Mouse (Mus musculus) neural tube, embryonic 13.5 days (tissue): ENCODE data around the gene Tram2. TPM values are rescaled to one million over a fixed set of nuclear protein-coding genes. Genes with fewer than 3 reads are reported as not detected.

ENCODE experiments used
- ATAC-seq: fragments of 200-750 bp; cut with Nextera tagmentation; 2 replicates; pipeline ENCODE4 v1.8.0; 2017; ENCODE audit warnings: low read depth, mild to moderate bottlenecking, moderate TSS enrichment, moderate library complexity
- H3K27ac ChIP-seq: fragments of 300-500 bp; sonication (generic); replicated peaks from 2 replicates; pipeline ENCODE4 v1.5.1; 2015; ENCODE audit warnings: moderate library complexity, mild to moderate bottlenecking, inconsistent platforms
- H3K27me3 ChIP-seq: fragments of 300-500 bp; sonication (generic); 2 replicates; pipeline ENCODE4 v1.6.1; 2015; ENCODE audit warnings: mild to moderate bottlenecking, inconsistent platforms
- H3K36me3 ChIP-seq: fragments of 300-500 bp; sonication (generic); 2 replicates; pipeline ENCODE4 v1.6.1; 2015; ENCODE audit warnings: mild to moderate bottlenecking, inconsistent platforms
- H3K4me1 ChIP-seq: fragments of 300-500 bp; sonication (generic); replicated peaks from 2 replicates; pipeline ENCODE4 v1.6.1; 2015; ENCODE audit warnings: inconsistent platforms
- H3K4me2 ChIP-seq: fragments of 300-500 bp; sonication (generic); 2 replicates; pipeline ENCODE4 v1.6.1; 2015; ENCODE audit warnings: inconsistent platforms, mild to moderate bottlenecking, moderate library complexity
- H3K4me3 ChIP-seq: fragments of 300-500 bp; sonication (generic); 2 replicates; pipeline ENCODE4 v1.5.1; 2015; ENCODE audit warnings: mild to moderate bottlenecking, inconsistent platforms
- H3K9ac ChIP-seq: fragments of 300-500 bp; sonication (generic); 2 replicates; pipeline ENCODE4 v1.6.1; 2015; ENCODE audit warnings: moderate library complexity, mild to moderate bottlenecking, inconsistent platforms
- H3K9me3 ChIP-seq: fragments of 300-500 bp; sonication (generic); 2 replicates; pipeline ENCODE4 v1.6.1; 2016; ENCODE audit warnings: inconsistent platforms
- WGBS: fragments of 180-500 bp; shearing (Covaris S2); methylation state at CpG from one replicate; pipeline ENCODE4 v1.1.7; 2015; 5-methylcytosine and 5-hydroxymethylcytosine counted together
- polyA plus RNA-seq: library from polyadenylated mRNA; unstranded; fragments of >200 nt; fragmentation: Nextera tagmentation; extraction: Ambion mirVana; gene quantifications from 2 replicates; pipeline ENCODE4 v1.2.1, GENCODE M21; 2015

Tram2 gene
- polyA plus RNA-seq, 1 experiment from 2014 or later = 2.7 TPM

DNA sequence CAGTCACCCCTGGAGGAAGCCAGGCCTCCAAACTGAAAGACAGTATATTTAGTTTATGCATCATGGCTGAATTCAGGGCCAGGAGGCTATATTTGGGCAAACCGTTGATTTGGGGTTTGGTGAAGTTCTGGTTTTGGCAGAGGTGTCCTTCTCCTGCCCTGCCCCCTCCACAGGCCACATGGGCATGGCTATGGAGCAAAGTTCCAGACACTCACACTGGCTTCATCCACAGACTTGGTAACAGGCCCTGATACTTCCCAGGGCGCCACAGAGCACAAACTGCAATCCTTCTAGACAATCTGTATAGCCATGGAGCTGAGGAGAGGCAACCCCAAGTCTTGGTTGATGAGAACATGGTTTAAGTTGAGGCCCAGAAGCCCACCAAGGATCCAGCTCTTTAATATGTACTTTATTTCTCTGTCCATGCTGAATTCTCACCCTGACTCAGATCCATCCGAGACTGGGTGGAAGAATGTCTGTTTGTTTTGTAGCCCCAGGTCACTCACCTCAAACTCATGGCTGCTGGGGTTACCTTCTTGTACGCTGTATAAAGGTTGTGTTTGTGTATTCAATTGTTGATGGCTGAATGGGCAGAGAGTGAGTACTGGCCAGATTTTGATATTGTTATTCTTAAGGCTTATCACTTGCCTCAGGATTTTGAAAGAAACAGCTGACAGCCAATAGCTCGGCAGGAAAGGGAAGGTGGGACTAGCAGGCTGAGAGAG is 19.5 kb downstream of the Tram2 start:
- WGBS = 92% methylated on average over 5 of the region's 5 CpGs
- Histone ChIP-seq H3K36me3 (no peaks in the 10 kb centered on the region), H3K9ac (no peak overlapping the region), H3K4me3 (no peak overlapping the region), H3K4me2 (no peak overlapping the region), H3K4me1 (no peaks in the 10 kb centered on the region; the same call in 1 of the 2 replicates), H3K27me3 (no peaks in the 10 kb centered on the region), H3K27ac (no peak overlapping the region), H3K9me3 (no peaks in the 10 kb centered on the region)
- ATAC-seq = no peak

DNA sequence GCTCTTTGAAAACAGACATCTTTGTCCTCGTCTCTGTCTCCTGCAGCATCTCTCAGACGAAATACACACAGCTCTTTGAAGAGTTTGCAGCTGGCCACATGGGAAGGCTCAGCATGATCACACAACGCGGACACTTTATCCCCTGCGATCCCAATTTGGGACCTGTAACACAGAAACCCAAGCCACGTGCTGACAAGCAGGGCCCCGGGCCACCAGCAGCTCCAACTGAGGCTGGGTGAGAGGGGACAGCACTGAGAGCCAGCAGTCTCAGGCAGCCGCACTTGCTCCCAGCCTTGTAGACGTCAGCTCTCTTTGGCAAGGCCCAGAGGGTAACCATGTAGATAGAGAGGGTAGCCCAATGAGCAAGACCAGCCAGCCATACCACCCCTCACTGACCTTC is 26.0 kb downstream of the Tram2 start:
- no peak overlapping the region for H3K4me3 ChIP-seq
- no peaks in the 10 kb centered on the region for H3K9me3 ChIP-seq
- peaks cover 31% of the 10 kb centered on the region for H3K4me1 ChIP-seq
- H3K27me3 ChIP-seq = no peaks in the 10 kb centered on the region
- ATAC-seq = peak; percentile 33; the same call in 1 of the 2 replicates
- peak overlapping the region; percentile 56; the same call in 1 of the 2 replicates for H3K27ac ChIP-seq
- H3K9ac ChIP-seq = no peak overlapping the region
- no peaks in the 10 kb centered on the region for H3K36me3 ChIP-seq
- WGBS = 71% methylated on average over 9 of the region's 9 CpGs
- H3K4me2 ChIP-seq = no peak overlapping the region

DNA sequence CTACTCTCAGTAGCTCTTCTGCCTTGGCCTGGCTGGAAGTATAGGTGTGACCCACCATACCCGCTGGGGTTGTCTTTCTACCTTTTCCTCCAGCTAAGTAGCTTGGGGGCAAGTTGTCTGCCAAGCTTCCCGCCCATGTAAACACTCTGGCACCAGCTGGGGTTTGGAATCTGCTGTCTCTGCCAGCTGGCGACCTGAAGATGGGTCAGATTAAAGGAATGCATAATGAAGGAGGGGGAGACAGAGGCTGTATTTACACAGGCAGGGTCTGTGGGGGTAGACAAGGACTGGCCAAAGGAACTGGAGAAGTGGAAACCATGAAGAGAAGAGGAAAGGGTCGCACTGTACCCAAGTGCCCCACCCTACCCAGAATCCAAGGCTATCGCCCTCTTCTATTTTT is 26.4 kb downstream of the Tram2 start:
- H3K9ac ChIP-seq = no peak overlapping the region
- ATAC-seq = peak; percentile 80

DNA sequence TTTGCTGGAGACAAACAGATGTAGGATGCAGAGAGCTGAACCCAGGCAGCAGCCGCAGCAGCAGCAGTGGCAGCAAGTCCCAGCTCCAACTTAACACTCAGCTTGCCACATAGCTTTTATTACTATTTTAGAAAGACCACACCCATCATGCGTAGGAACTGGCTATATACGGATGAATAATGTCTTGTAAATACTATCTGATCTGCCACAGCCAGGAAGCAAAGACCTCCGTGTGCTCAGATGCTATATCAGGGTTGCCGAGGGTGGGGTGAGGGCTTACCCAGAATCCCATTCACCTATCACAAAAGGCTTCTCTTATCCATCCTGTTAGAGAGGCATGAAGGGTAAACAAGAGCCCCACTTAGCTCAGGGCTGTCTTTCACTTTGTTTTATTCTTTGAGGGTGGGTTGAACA is 26.9 kb downstream of the Tram2 start:
- no peaks in the 10 kb centered on the region for H3K36me3 ChIP-seq
- H3K4me2 ChIP-seq = no peak overlapping the region
- peak overlapping the region; percentile 46; the same call in 1 of the 2 replicates for H3K27ac ChIP-seq
- H3K4me1 ChIP-seq = peaks cover 31% of the 10 kb centered on the region
- no peak overlapping the region for H3K4me3 ChIP-seq
- no peaks in the 10 kb centered on the region for H3K9me3 ChIP-seq
- H3K9ac ChIP-seq = no peak overlapping the region
- WGBS = 64% methylated on average over 5 of the region's 5 CpGs
- H3K27me3 ChIP-seq = no peaks in the 10 kb centered on the region
- peak; percentile 42 for ATAC-seq

More for the DNA sequence above, 26.4 kb downstream of the Tram2 start:
- Histone ChIP-seq H3K9me3 (no peaks in the 10 kb centered on the region), H3K27ac (peak overlapping the region; percentile 46; the same call in 1 of the 2 replicates), H3K4me2 (no peak overlapping the region), H3K27me3 (no peaks in the 10 kb centered on the region), H3K4me3 (no peak overlapping the region), H3K4me1 (peaks cover 31% of the 10 kb centered on the region), H3K36me3 (no peaks in the 10 kb centered on the region)
- 48% methylated on average over 5 of the region's 5 CpGs for WGBS

DNA sequence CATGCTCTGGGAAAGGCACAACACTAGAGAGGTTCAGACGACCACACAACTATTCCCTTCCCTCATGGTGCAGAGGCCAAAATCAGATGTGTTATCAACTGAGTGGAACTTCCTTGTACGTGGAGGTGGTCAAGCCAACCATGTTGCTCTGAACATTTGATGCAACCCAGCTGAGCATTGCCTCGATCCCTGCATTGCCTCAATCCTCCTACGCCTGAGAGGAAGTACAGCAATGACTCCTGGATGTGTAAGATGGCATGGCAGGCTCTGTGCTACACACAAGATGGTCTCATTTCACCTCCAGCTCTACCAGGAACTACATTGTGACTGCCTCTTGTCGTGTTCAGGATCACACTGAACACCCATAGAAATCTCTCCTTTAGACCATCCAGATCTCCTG is 30.0 kb downstream of the Tram2 start:
- Histone ChIP-seq H3K9me3 (no peaks in the 10 kb centered on the region), H3K4me1 (peaks cover 29% of the 10 kb centered on the region), H3K27ac (no peak overlapping the region), H3K36me3 (no peaks in the 10 kb centered on the region), H3K4me3 (no peak overlapping the region), H3K4me2 (no peak overlapping the region), H3K9ac (no peak overlapping the region), H3K27me3 (no peaks in the 10 kb centered on the region)
- no peak for ATAC-seq
- WGBS = 92% methylated on average over 5 of the region's 5 CpGs

DNA sequence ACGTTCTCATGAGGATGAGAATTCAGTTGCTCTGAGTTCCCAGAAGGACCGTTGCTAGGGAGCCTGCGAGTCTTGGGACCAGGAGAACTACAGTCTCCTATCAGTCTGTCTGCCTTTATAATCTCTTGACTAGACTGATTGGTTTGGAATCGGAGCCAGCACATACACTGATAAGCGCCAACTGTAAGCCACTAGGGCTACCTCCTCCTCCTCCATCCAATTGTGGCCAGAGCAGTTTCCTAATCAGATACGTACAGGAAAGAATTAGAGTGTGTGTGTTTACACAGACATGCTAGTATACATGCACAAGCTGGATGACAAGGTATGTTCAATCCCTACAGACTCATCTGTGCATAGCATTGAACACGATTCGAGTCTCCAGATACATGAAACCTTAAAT is 30.6 kb downstream of the Tram2 start:
- no peak overlapping the region for H3K4me2 ChIP-seq
- no peaks in the 10 kb centered on the region for H3K36me3 ChIP-seq
- H3K9me3 ChIP-seq = no peaks in the 10 kb centered on the region
- H3K4me3 ChIP-seq = no peak overlapping the region
- 90% methylated on average over 8 of the region's 8 CpGs for WGBS
- ATAC-seq = no peak
- no peaks in the 10 kb centered on the region for H3K27me3 ChIP-seq
- H3K9ac ChIP-seq = no peak overlapping the region
- peaks cover 26% of the 10 kb centered on the region for H3K4me1 ChIP-seq
- H3K27ac ChIP-seq = no peak overlapping the region

DNA sequence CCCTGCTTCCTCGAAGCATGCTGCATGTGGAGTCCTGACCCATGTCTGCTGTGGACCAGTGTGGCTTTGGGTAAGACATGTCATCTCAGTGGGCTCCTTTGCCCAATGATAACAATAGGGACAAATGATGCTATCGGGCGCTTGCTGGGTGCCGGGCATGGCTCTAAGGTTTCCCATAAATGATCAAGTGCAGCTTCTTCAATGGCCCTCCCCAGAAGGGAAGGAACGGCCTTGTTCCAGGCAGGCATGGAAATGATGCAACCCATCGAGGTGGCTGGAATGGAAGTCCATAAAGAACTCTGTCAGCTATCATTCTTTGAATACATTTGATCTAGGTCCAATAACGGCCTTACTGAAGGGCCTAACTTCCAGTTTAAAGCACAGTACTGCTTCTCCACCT is 36.6 kb downstream of the Tram2 start:
- Histone ChIP-seq H3K4me3 (no peak overlapping the region), H3K4me1 (0 out of 2 replicates have a peak, but pooled peaks cover 8% of the 10 kb centered on the region), H3K9me3 (no peaks in the 10 kb centered on the region), H3K36me3 (no peaks in the 10 kb centered on the region), H3K27ac (no peak overlapping the region), H3K9ac (no peak overlapping the region), H3K4me2 (no peak overlapping the region), H3K27me3 (no peaks in the 10 kb centered on the region)
- no peak for ATAC-seq
- WGBS = 89% methylated on average over 7 of the region's 7 CpGs

DNA sequence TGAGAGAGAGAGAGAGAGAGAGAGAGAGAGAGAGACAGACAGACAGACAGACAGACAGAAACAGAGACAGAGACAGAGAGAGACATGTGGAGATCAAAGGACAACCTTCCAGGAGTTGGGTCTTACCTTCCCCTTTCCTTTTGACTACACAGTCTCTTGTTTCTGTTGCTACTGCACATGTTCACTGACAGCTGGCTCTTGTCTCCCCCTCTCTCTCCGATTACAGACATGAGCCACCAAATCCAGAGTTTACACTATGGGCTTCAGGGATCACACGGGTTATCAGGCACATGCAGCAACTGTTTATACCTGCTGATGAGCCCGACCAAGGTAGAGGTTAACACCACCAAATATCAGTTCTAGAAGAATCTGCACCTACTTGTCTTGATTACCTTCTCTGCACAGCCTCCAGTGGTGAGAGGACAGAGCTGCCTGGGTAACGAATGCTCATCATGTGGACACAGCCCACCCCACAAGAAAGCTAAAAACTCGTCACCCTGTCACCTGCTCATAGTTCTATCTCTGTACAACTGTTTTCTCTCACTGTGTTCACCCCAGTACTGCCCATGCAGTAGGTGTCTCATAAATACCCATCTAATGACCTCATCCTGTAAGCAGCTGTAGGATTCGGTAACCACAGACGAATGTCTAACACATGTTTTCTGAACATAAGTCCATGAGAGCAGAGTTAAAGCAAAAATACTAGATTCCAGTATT is 38.3 kb downstream of the Tram2 start:
- Histone ChIP-seq H3K9me3 (no peaks in the 10 kb centered on the region), H3K4me3 (no peak overlapping the region), H3K4me2 (no peak overlapping the region), H3K27ac (no peak overlapping the region), H3K4me1 (0 out of 2 replicates have a peak, but pooled peaks cover 8% of the 10 kb centered on the region), H3K9ac (no peak overlapping the region), H3K27me3 (no peaks in the 10 kb centered on the region), H3K36me3 (no peaks in the 10 kb centered on the region)
- WGBS = 89% methylated on average over 7 of the region's 7 CpGs
- ATAC-seq = no peak

DNA sequence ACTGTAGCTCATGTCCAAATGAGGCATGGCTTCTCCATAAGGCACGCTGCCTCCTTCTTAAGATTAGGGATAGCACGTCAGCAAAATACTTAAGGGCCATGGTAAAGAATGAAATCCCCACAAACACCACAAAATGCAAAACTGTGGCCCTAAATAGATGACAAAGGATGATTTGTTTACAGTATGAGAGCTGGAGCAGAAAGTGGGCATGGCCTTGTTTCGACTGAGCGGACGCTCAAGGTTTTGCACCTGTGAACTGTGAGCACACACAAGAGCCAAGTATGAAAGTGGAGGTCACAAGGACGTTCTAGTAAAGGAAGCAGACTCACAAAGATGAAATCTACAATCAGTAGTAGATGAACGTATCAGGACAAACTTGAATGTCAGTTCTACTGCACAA is 38.9 kb downstream of the Tram2 start:
- Histone ChIP-seq H3K4me2 (no peak overlapping the region), H3K9ac (no peak overlapping the region), H3K36me3 (no peaks in the 10 kb centered on the region), H3K4me1 (0 out of 2 replicates have a peak, but pooled peaks cover 8% of the 10 kb centered on the region), H3K4me3 (no peak overlapping the region), H3K27ac (no peak overlapping the region), H3K9me3 (no peaks in the 10 kb centered on the region), H3K27me3 (no peaks in the 10 kb centered on the region)
- WGBS = 92% methylated on average over 7 of the region's 7 CpGs
- ATAC-seq = no peak

DNA sequence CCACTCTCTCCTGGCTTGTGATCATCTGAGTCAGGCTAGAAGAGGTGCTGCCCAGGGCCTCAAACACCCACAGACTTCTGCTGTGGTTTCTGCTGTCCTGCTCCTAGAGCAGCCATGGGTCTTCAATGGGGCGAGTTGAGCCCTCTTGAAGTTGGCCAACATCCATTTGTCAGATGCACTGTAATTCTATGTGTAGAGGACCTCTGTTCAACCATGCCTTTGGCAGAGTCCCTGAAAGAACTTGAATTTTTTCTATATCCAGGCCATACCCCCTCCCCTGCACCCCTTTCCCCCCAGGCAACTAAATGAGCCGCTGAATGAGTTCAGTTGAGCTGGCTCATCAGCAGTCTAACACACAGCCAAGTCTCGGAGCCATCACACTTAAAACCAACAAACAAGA is 39.5 kb downstream of the Tram2 start:
- H3K4me3 ChIP-seq = no peak overlapping the region
- no peak for ATAC-seq

DNA sequence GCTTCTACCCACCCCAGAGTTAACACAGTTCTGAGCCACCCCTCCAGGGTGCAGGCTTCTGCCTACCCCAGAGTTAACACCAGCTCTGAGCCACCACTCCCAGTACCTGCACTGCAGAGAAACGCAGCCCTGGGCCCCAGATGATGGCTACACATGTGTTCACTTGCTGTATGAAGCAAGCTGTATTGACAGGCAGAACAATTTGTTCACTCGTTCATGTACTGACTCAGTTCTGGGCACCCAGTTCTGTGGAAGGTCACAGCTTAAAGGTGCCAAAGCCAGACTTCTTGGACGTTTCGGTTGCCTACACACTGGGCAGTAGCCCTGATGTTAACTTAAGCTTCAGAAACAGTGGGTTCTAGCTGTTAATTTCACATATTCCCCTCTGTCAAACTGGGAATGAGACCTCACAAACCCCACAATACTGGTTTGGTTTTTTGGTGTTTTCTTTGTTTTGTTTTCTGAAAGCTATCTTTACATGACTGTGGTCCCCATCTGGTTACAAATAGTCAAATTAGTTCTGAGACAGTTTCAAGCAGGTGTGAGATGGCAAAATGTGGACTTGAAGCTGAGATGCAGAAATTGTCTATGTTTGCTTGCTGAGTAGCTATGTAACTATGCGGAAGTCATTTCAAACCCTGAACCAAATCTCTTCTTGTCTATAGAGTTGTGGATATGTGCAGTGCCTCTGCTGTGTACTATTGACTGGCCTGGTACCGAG is 41.0 kb downstream of the Tram2 start:
- ATAC-seq = no peak
- H3K4me2 ChIP-seq = no peak overlapping the region
- H3K9ac ChIP-seq = no peak overlapping the region
- H3K9me3 ChIP-seq = no peaks in the 10 kb centered on the region
- H3K4me3 ChIP-seq = no peak overlapping the region
- 89% methylated on average over 6 of the region's 6 CpGs for WGBS
- H3K27me3 ChIP-seq = no peaks in the 10 kb centered on the region
- no peaks in the 10 kb centered on the region for H3K36me3 ChIP-seq
- no peak overlapping the region for H3K27ac ChIP-seq
- H3K4me1 ChIP-seq = 0 out of 2 replicates have a peak, but pooled peaks cover 4% of the 10 kb centered on the region

More for the DNA sequence above, 39.5 kb downstream of the Tram2 start:
- 0 out of 2 replicates have a peak, but pooled peaks cover 8% of the 10 kb centered on the region for H3K4me1 ChIP-seq
- H3K27me3 ChIP-seq = no peaks in the 10 kb centered on the region
- H3K36me3 ChIP-seq = no peaks in the 10 kb centered on the region
- H3K9me3 ChIP-seq = no peaks in the 10 kb centered on the region
- H3K9ac ChIP-seq = no peak overlapping the region
- WGBS = 83% methylated on average over 3 of the region's 3 CpGs
- H3K27ac ChIP-seq = no peak overlapping the region
- H3K4me2 ChIP-seq = no peak overlapping the region

DNA sequence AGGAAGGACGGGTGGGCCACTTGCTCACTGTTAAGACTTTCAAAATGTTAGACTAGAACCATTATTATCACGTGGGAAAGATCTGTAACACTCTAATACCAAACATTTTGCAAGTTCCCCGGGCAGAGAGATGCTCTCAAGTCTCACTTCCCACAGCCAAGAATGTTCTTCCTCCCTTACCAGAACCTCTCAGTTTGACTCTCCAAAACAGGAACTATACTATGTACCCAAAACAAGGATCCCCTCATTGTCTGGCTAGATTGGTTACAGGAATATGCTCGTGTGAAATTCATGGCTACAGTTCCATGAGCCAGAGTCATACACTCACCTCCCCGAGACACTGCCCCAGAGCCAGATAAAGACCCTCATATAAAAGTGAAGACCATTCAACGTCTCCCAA is 43.2 kb downstream of the Tram2 start:
- Histone ChIP-seq H3K36me3 (no peaks in the 10 kb centered on the region), H3K4me2 (no peak overlapping the region), H3K27ac (no peak overlapping the region), H3K9me3 (no peaks in the 10 kb centered on the region), H3K27me3 (no peaks in the 10 kb centered on the region), H3K4me3 (no peak overlapping the region), H3K9ac (no peak overlapping the region), H3K4me1 (no peaks in the 10 kb centered on the region)
- no peak for ATAC-seq
- 92% methylated on average over 6 of the region's 6 CpGs for WGBS
